Mouse (Mus musculus) hindbrain, embryonic 16.5 days (tissue): Measurements from ENCODE around the gene Mpl. TPM values are rescaled to one million over a fixed set of nuclear protein-coding genes. Genes with fewer than 3 reads are reported as not detected.

Experiments
- ATAC-seq: fragments of 200-750 bp; cut with Nextera tagmentation; 2 replicates; pipeline ENCODE4 v1.8.0; 2017; ENCODE audit warnings: moderate TSS enrichment, moderate library complexity
- H3K27ac ChIP-seq: fragments of 300-500 bp; sonication (generic); 2 replicates; pipeline ENCODE4 v1.5.1; 2014; ENCODE audit warnings: low read depth, mild to moderate bottlenecking, control low read depth, low read length, moderate library complexity
- H3K27me3 ChIP-seq: fragments of 300-500 bp; sonication (generic); replicated peaks from 2 replicates; pipeline ENCODE4 v1.6.1; 2014; ENCODE audit warnings: low read length; ENCODE audit not compliant: control insufficient read depth, insufficient read depth
- H3K36me3 ChIP-seq: fragments of 300-500 bp; sonication (generic); 2 replicates; pipeline ENCODE4 v1.6.1; 2014; ENCODE audit warnings: mild to moderate bottlenecking, low read length, moderate library complexity, mixed read lengths; ENCODE audit not compliant: control insufficient read depth, insufficient read depth
- H3K4me1 ChIP-seq: fragments of 300-500 bp; sonication (generic); 2 replicates; pipeline ENCODE4 v1.6.1; 2014; ENCODE audit warnings: low read depth, low read length; ENCODE audit not compliant: control insufficient read depth, insufficient read depth
- H3K4me2 ChIP-seq: fragments of 300-500 bp; sonication (generic); 2 replicates; pipeline ENCODE4 v1.6.1; 2014; ENCODE audit warnings: mild to moderate bottlenecking, low read length, control low read depth, moderate library complexity
- H3K4me3 ChIP-seq: fragments of 300-500 bp; sonication (generic); 2 replicates; pipeline ENCODE4 v1.5.1; 2014; ENCODE audit warnings: mild to moderate bottlenecking, low read length, control low read depth, moderate library complexity
- H3K9ac ChIP-seq: fragments of 300-500 bp; sonication (generic); 2 replicates; pipeline ENCODE4 v1.6.1; 2014; ENCODE audit warnings: low read depth, mild to moderate bottlenecking, control low read depth, low read length, moderate library complexity
- H3K9me3 ChIP-seq: fragments of 300-500 bp; sonication (generic); 2 replicates; pipeline ENCODE4 v1.6.1; 2014; ENCODE audit warnings: mild to moderate bottlenecking, low read length, moderate library complexity; ENCODE audit not compliant: control insufficient read depth
- WGBS: fragments of 180-500 bp; shearing (Covaris S2); extraction: QIAGEN DNeasy Blood & Tissue Kit; methylation state at CpG from one replicate; pipeline ENCODE4 v1.1.7; 2014; 5-methylcytosine and 5-hydroxymethylcytosine counted together
- polyA plus RNA-seq: library from polyadenylated mRNA; unstranded; fragments of >200 nt; fragmentation: Nextera tagmentation; extraction: Ambion mirVana; gene quantifications from 2 replicates; pipeline ENCODE4 v1.2.1, GENCODE M21; 2015

Gene Mpl
- polyA plus RNA-seq, 1 experiment from 2014 or later: 0.31 TPM

DNA sequence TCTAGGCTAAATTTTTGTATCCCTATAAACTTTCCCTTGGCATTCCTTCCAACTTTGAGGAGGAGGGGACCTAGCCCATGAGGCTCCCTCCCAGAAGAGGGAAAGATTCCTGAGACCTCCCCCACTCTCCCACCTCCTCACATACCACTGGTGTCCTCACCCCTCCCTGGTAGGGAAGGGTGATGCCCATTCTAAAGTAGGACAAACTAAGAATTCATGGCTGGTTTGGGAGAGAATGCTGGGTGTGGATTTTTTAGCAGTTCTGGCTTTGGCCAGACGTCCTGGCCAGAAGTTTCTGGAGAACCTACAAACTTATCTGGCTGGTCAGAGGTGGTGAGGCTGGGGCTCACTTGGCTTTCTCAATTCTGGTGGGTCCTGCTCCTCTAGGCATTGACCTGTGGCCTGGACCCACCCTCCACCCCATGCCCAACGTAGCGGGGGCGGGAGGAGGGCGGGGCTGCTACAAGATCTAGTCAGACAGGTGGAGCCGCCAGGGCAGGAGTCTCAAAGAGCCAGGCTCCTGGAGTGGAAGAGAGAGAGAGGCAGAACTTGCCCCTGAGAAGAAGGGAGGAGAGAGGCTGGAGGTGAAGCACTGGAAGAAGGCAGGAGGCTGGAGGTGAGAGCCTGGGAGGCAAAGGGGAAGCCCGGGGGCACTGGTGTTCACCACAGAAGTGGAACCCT is 28.0 kb downstream of the Mpl start:
- WGBS: 63% methylated on average over 7 of the region's 7 CpGs
- Histone ChIP-seq H3K4me1 (peaks cover 17% of the 10 kb centered on the region), H3K9ac (no peak overlapping the region), H3K36me3 (peaks cover 8% of the 10 kb centered on the region; the same call in 1 of the 2 replicates), H3K9me3 (no peaks in the 10 kb centered on the region), H3K27me3 (no peaks in the 10 kb centered on the region), H3K4me3 (no peak overlapping the region), H3K27ac (no peak overlapping the region), H3K4me2 (peak overlapping the region; percentile 90)
- ATAC-seq: no peak

- peak; percentile 15; the same call in 1 of the 2 replicates for ATAC-seq
- Histone ChIP-seq H3K4me2 (peak overlapping the region; percentile 90), H3K4me3 (peak overlapping the region; percentile 59), H3K36me3 (peaks cover 8% of the 10 kb centered on the region; the same call in 1 of the 2 replicates), H3K9me3 (no peaks in the 10 kb centered on the region), H3K4me1 (peaks cover 17% of the 10 kb centered on the region), H3K27me3 (no peaks in the 10 kb centered on the region), H3K27ac (peak overlapping the region; percentile 53), H3K9ac (peak overlapping the region; percentile 79)
- 53% methylated on average over 15 of the region's 15 CpGs for WGBS
These were observed 28.6 kb downstream of the Mpl start for GRCm38 (mm10) chr4:118428531-118429214.

GRCm38 (mm10) chr4:118427768-118428451 is 29.4 kb downstream of the Mpl start, which contains the start of gene Elovl1:
Gene Elovl1, plus strand, starts transcription at chr4:118428093.
- Histone ChIP-seq H3K9me3 (no peaks in the 10 kb centered on the region), H3K9ac (peak within 1 kb of the TSS; percentile 79), H3K4me2 (peak within 1 kb of the TSS; percentile 90), H3K27me3 (no peaks in the 10 kb centered on the region), H3K4me1 (peaks cover 17% of the 10 kb centered on the region), H3K36me3 (peaks cover 8% of the 10 kb centered on the region; the same call in 1 of the 2 replicates), H3K27ac (peak within 1 kb of the TSS; percentile 69), H3K4me3 (peak within 1 kb of the TSS; percentile 59)
- peak; percentile 93 for ATAC-seq
- 1% methylated on average over 11 of the region's 31 CpGs for WGBS

DNA sequence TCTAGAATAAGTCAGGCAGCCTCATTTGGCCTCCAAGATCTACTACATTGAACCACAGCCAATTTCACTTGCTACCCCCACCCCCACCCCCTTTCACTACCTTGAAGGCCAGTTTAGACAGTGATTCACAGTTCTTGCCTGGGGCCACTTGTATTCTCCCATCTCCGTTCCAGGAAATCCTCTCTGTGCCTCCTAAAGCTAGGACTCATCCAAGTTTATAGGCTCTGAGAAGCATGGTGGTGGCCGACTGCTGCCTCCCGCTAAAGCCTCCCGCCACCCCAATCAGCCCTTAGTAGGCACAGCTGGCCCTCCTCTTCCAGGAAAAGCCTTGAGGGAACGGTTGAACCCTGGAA is 29.9 kb downstream of the Mpl start:
- Histone ChIP-seq H3K9me3 (no peaks in the 10 kb centered on the region), H3K9ac (peak overlapping the region; percentile 79), H3K4me2 (peak overlapping the region; percentile 90), H3K36me3 (peaks cover 10% of the 10 kb centered on the region), H3K27ac (peak overlapping the region; percentile 69), H3K27me3 (no peaks in the 10 kb centered on the region), H3K4me3 (peak overlapping the region; percentile 59), H3K4me1 (peaks cover 17% of the 10 kb centered on the region)
- WGBS: 3% methylated on average over 5 of the region's 5 CpGs
- ATAC-seq: peak; percentile 31; the same call in 1 of the 2 replicates

GRCm38 (mm10) chr4:118425374-118425773 is 31.9 kb downstream of the Mpl start:
- Histone ChIP-seq H3K4me1 (peaks cover 17% of the 10 kb centered on the region), H3K36me3 (peaks cover 12% of the 10 kb centered on the region; the same call in 1 of the 2 replicates), H3K4me3 (no peak overlapping the region), H3K9me3 (no peaks in the 10 kb centered on the region), H3K27ac (no peak overlapping the region), H3K27me3 (no peaks in the 10 kb centered on the region), H3K4me2 (no peak overlapping the region), H3K9ac (no peak overlapping the region)
- ATAC-seq: no peak
- WGBS: 100% methylated on average over 1 of the region's 1 CpGs

DNA sequence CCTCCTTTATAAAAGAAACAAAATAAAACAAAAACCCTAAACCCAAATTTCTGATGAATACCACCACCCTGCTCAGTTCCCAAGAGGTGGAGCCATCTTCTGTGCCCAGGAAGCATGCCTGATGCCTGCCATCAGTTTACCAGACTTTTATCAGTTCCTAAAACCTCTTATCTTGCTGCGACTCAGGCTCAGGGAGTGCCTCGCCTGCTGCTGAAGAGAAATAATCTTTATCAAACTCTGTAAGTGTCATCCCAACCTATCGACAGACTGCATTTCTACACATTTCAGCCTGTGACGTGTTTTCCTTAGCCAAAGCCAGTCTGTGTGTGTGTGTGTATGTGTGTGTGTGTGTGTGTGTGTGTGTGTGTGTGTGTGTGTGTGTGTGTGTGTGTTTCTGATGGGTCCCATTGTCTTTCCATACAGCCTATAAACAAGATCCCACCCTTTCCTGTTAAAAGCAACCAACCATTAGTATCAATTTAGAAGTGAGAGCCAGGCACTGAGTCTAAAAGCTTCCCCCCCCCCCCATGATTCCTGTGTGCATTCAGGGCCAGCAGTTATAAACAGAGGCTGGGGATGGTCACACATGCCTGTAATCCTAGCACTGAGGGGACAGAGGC is 32.7 kb downstream of the Mpl start:
- no peak overlapping the region for H3K4me3 ChIP-seq
- no peak overlapping the region for H3K9ac ChIP-seq
- no peak overlapping the region for H3K27ac ChIP-seq
- H3K9me3 ChIP-seq: no peaks in the 10 kb centered on the region
- H3K4me1 ChIP-seq: peaks cover 17% of the 10 kb centered on the region
- no peak for ATAC-seq
- no peak overlapping the region for H3K4me2 ChIP-seq
- WGBS: 90% methylated on average over 4 of the region's 4 CpGs
- peaks cover 12% of the 10 kb centered on the region; the same call in 1 of the 2 replicates for H3K36me3 ChIP-seq
- H3K27me3 ChIP-seq: no peaks in the 10 kb centered on the region

GRCm38 (mm10) chr4:118421384-118421783 is 35.9 kb downstream of the Mpl start:
- WGBS: 95% methylated on average over 3 of the region's 3 CpGs
- peaks cover 17% of the 10 kb centered on the region for H3K36me3 ChIP-seq
- ATAC-seq: no peak
- H3K27ac ChIP-seq: no peak overlapping the region
- H3K4me1 ChIP-seq: no peaks in the 10 kb centered on the region
- no peak overlapping the region for H3K4me2 ChIP-seq
- no peaks in the 10 kb centered on the region for H3K27me3 ChIP-seq
- no peak overlapping the region for H3K4me3 ChIP-seq
- no peaks in the 10 kb centered on the region for H3K9me3 ChIP-seq
- H3K9ac ChIP-seq: no peak overlapping the region

- Histone ChIP-seq H3K36me3 (peaks cover 44% of the 10 kb centered on the region), H3K4me3 (no peak overlapping the region), H3K4me1 (no peaks in the 10 kb centered on the region), H3K9ac (no peak overlapping the region), H3K27me3 (no peaks in the 10 kb centered on the region), H3K4me2 (no peak overlapping the region), H3K9me3 (no peaks in the 10 kb centered on the region), H3K27ac (no peak overlapping the region)
- 83% methylated on average over 13 of the region's 13 CpGs for WGBS
- ATAC-seq: no peak
These were observed 40.1 kb downstream of the Mpl start for GRCm38 (mm10) chr4:118417112-118417797.
